ENCODE assay signal across 1 mouse cellular context in genomic region chr2:35108712-35109111, GRCm38 (mm10).
TF ChIP-seq lines count a peak whose summit lies in the region.

No protein-coding gene starts in this region.

TF ChIP-seq in CH12.LX, 34 proteins besides CTCF, POLR2A, EP300 and RAD21:
- TF ChIP-seq KAT2A (IDR thresholded peaks at IDR 0.05; ENCODE audit: insufficient replicate concordance, low read length): no peak
- no peak for TF ChIP-seq USF1 (IDR thresholded peaks at IDR 0.05; ENCODE audit: low read depth, low read length)
- TF ChIP-seq CHD2 (IDR thresholded peaks at IDR 0.05; ENCODE audit: low read length): no peak
- TF ChIP-seq MAZ (IDR thresholded peaks at IDR 0.05; ENCODE audit: low read depth, low read length): peak; percentile 37; the same call in 1 of the 2 replicates
- TF ChIP-seq ZMIZ1 (IDR thresholded peaks at IDR 0.05; ENCODE audit: low read depth, low read length): no peak
- TF ChIP-seq SMC3 (IDR thresholded peaks at IDR 0.05; ENCODE audit: low read depth, low read length): peak; percentile 77
- no peak for TF ChIP-seq PAX5 (IDR thresholded peaks at IDR 0.05; ENCODE audit: low read length)
- TF ChIP-seq TBP (conservative IDR thresholded peaks at IDR 0.05; ENCODE audit: low read depth, low read length): peak; percentile 84
- TF ChIP-seq MEF2A (IDR thresholded peaks at IDR 0.05; ENCODE audit: borderline replicate concordance, low read depth, low read length): peak; percentile 47; the same call in 1 of the 2 replicates
- no peak for TF ChIP-seq RCOR1 (conservative IDR thresholded peaks at IDR 0.05; ENCODE audit: low read depth, low read length)
- 0 out of 2 replicates have a peak, but pooled peaks have one; percentile 10 for TF ChIP-seq JUND (conservative IDR thresholded peaks at IDR 0.05; ENCODE audit: low read depth, low read length)
- no peak for TF ChIP-seq HCFC1 (IDR thresholded peaks at IDR 0.05; ENCODE audit: low read depth, low read length)
- no peak for TF ChIP-seq NRF1 (IDR thresholded peaks at IDR 0.05; ENCODE audit: low read depth, low read length)
- TF ChIP-seq MAFK (IDR thresholded peaks at IDR 0.05; ENCODE audit: insufficient replicate concordance, low read length): no peak
- no peak for TF ChIP-seq GABPA (IDR thresholded peaks at IDR 0.05; ENCODE audit: insufficient replicate concordance, low read depth, low read length)
- no peak for TF ChIP-seq SIN3A (IDR thresholded peaks at IDR 0.05; ENCODE audit: low read length)
- TF ChIP-seq CHD1 (IDR thresholded peaks at IDR 0.05; ENCODE audit: low read depth, low read length): no peak
- peak; percentile 49 for TF ChIP-seq ELF1 (IDR thresholded peaks at IDR 0.05; ENCODE audit: low read depth, low read length)
- no peak for TF ChIP-seq ZNF384 (IDR thresholded peaks at IDR 0.05; ENCODE audit: low read depth, low read length)
- TF ChIP-seq UBTF (IDR thresholded peaks at IDR 0.05; ENCODE audit: low read depth, low read length): no peak
- no peak for TF ChIP-seq JUN (IDR thresholded peaks at IDR 0.05; ENCODE audit: insufficient read depth, low read depth, low read length)
- no peak for TF ChIP-seq BHLHE40 (IDR thresholded peaks at IDR 0.05; ENCODE audit: low read depth, low read length)
- TF ChIP-seq IRF4 (IDR thresholded peaks at IDR 0.05; ENCODE audit: low read depth, low read length): 0 out of 2 replicates have a peak, but pooled peaks have one; percentile 25
- TF ChIP-seq TCF12 (IDR thresholded peaks at IDR 0.05; ENCODE audit: low read depth, low read length): no peak
- peak; percentile 67 for TF ChIP-seq ZC3H11A (IDR thresholded peaks at IDR 0.05; ENCODE audit: low read depth, low read length)
- peak; percentile 72 for TF ChIP-seq E2F4 (IDR thresholded peaks at IDR 0.05; ENCODE audit: insufficient replicate concordance, low read depth, low read length)
- no peak for TF ChIP-seq POLR2AphosphoS2 (IDR thresholded peaks at IDR 0.05; ENCODE audit: low read depth, low read length)
- TF ChIP-seq ETS1 (conservative IDR thresholded peaks at IDR 0.05; ENCODE audit: low read depth, low read length): no peak
- no peak for TF ChIP-seq ZKSCAN1 (IDR thresholded peaks at IDR 0.05; ENCODE audit: borderline replicate concordance, low read depth, low read length)
- TF ChIP-seq NELFE (IDR thresholded peaks at IDR 0.05; ENCODE audit: low read depth, low read length): no peak; the same call in 1 of the 2 replicates
- no peak; the same call in 1 of the 2 replicates for TF ChIP-seq MXI1 (IDR thresholded peaks at IDR 0.05; ENCODE audit: low read depth, low read length)
- no peak for TF ChIP-seq USF2 (conservative IDR thresholded peaks at IDR 0.05; ENCODE audit: low read depth, low read length)
- peak; percentile 82 for TF ChIP-seq MAX (IDR thresholded peaks at IDR 0.05; ENCODE audit: low read length)
- peak; percentile 96 for TF ChIP-seq MYC (IDR thresholded peaks at IDR 0.05; ENCODE audit: low read depth, low read length)
TF ChIP-seq in CH12.LX: peak in this region for 11.
